Mouse (Mus musculus) hindbrain, embryonic 14.5 days (tissue): ENCODE results near the gene Hk1. TPM values are rescaled to one million over a fixed set of nuclear protein-coding genes. Genes with fewer than 3 reads are reported as not detected.

ENCODE experiments used
- ATAC-seq: fragments of 200-750 bp; cut with Nextera tagmentation; 2 replicates; pipeline ENCODE4 v1.8.0; 2017; ENCODE audit warnings: moderate number of reproducible peaks, mild to moderate bottlenecking, moderate TSS enrichment, moderate library complexity; ENCODE audit not compliant: low FRiP score
- DNase-seq: peaks from one replicate; pipeline ENCODE4 v3.0.0-alpha.2; 2015; ENCODE audit warnings: low spot score
- H3K27ac ChIP-seq: fragments of 300-500 bp; sonication (generic); 2 replicates; pipeline ENCODE4 v1.5.1; 2014; ENCODE audit warnings: mild to moderate bottlenecking, moderate library complexity
- H3K27me3 ChIP-seq: fragments of 300-500 bp; sonication (generic); 2 replicates; pipeline ENCODE4 v1.6.1; 2014; ENCODE audit warnings: mild to moderate bottlenecking, low read length, mixed read lengths; ENCODE audit not compliant: control insufficient read depth, insufficient read depth
- H3K36me3 ChIP-seq: fragments of 300-500 bp; sonication (generic); replicated peaks from 2 replicates; pipeline ENCODE4 v1.6.1; 2014; ENCODE audit not compliant: control insufficient read depth, insufficient read depth
- H3K4me1 ChIP-seq: fragments of 300-500 bp; sonication (generic); replicated peaks from 2 replicates; pipeline ENCODE4 v1.6.1; 2014; ENCODE audit warnings: antibody characterized with exemption, low read length, mixed read lengths; ENCODE audit not compliant: control insufficient read depth, insufficient read depth
- H3K4me2 ChIP-seq: fragments of 300-500 bp; sonication (generic); replicated peaks from 2 replicates; pipeline ENCODE4 v1.6.1; 2014; ENCODE audit warnings: mild to moderate bottlenecking, moderate library complexity
- H3K4me3 ChIP-seq: fragments of 300-500 bp; sonication (generic); replicated peaks from 2 replicates; pipeline ENCODE4 v1.5.1; 2014; ENCODE audit warnings: mild to moderate bottlenecking, low read length
- H3K9ac ChIP-seq: fragments of 300-500 bp; sonication (generic); 2 replicates; pipeline ENCODE4 v1.6.1; 2014
- H3K9me3 ChIP-seq: fragments of 300-500 bp; sonication (generic); 2 replicates; pipeline ENCODE4 v1.6.1; 2016; ENCODE audit warnings: low read length; ENCODE audit not compliant: control insufficient read depth
- WGBS: fragments of 180-500 bp; shearing (Covaris S2); extraction: QIAGEN DNeasy Blood & Tissue Kit; methylation state at CpG from one replicate; pipeline ENCODE4 v1.1.7; 2014; 5-methylcytosine and 5-hydroxymethylcytosine counted together
- polyA plus RNA-seq: library from polyadenylated mRNA; unstranded; fragments of >200 nt; fragmentation: Nextera tagmentation; extraction: Ambion mirVana; gene quantifications from 2 replicates; pipeline ENCODE4 v1.2.1, GENCODE M21; 2014

The Hk1 gene
- polyA plus RNA-seq, 1 experiment from 2014 or later: 89.9 TPM

DNA sequence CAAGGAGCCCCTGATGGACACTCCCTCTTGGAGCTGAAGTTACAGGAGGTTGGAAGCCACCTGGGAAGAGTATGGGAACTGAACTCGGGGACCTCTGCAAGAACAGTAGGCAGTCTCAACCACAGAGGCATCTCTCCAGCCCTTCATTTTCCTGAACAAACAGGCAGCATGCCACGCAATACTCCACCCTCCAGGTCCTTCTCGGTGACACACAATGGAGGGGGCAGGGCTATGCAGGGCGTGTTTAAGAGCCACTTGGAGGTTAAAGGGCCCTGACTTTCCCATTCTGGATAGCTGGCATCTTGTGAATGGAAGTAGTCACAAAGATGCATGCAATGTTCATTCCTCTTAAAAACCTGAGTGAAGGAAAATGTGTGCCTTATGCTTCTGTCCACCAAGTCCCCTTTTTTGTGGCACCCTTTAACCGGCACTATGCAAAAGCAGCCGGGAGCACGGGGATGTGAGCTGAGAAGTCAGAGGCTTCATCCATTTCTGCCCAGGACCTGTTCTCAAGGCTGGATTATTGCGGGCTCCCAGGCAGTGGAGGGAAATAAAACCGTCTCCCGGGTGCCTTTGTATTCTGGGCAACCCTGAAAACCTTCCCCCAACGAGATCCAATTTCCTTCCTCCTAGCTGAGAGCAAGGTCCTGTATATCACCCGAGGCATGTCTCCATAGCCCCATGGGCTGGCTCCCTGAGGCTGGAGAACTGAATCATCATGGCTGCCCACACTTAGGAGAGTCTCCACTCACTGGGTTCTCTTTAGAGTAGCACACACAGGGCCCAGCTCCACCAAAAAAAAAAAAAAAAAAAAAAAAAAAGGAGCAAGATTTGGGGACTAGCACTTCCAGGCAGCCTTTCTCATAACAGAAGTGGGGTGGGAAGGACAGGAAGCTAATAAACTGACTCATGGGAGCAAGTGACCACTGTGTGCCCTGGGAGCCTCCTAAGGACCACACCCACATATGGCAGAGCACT, 42.8 kb downstream of the Hk1 start:
- Histone ChIP-seq H3K27ac (no peak overlapping the region), H3K4me1 (peaks cover 18% of the 10 kb centered on the region), H3K27me3 (no peaks in the 10 kb centered on the region), H3K36me3 (no peaks in the 10 kb centered on the region), H3K9me3 (no peaks in the 10 kb centered on the region), H3K4me3 (no peak overlapping the region), H3K4me2 (no peak overlapping the region), H3K9ac (no peak overlapping the region)
- ATAC-seq (no peak), DNase-seq (no peak)
- 28% methylated on average over 12 of the region's 12 CpGs for WGBS

DNA sequence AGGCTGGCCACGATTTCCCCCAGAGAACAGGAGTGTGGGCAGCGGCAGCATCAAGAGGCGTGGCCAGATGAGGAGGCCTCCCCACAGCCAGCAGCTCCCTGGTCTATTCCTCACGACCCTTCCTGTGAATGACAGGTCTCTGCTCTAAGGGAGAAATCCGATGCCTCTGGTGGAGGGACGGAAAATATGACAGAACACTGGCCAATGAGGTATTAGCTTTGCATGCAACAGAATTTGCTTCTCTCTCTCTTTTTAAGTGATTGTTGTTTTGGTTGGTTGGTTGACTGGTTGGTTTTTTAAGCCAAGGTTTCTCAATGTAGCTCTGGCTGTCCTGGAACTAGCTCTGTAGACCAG, 44.3 kb downstream of the Hk1 start:
- Histone ChIP-seq H3K27ac (no peak overlapping the region), H3K27me3 (no peaks in the 10 kb centered on the region), H3K4me3 (no peak overlapping the region), H3K9me3 (no peaks in the 10 kb centered on the region), H3K4me1 (peaks cover 14% of the 10 kb centered on the region), H3K36me3 (no peaks in the 10 kb centered on the region), H3K9ac (no peak overlapping the region), H3K4me2 (no peak overlapping the region)
- no peak for ATAC-seq
- WGBS: 17% methylated on average over 6 of the region's 6 CpGs
- no peak for DNase-seq

DNA sequence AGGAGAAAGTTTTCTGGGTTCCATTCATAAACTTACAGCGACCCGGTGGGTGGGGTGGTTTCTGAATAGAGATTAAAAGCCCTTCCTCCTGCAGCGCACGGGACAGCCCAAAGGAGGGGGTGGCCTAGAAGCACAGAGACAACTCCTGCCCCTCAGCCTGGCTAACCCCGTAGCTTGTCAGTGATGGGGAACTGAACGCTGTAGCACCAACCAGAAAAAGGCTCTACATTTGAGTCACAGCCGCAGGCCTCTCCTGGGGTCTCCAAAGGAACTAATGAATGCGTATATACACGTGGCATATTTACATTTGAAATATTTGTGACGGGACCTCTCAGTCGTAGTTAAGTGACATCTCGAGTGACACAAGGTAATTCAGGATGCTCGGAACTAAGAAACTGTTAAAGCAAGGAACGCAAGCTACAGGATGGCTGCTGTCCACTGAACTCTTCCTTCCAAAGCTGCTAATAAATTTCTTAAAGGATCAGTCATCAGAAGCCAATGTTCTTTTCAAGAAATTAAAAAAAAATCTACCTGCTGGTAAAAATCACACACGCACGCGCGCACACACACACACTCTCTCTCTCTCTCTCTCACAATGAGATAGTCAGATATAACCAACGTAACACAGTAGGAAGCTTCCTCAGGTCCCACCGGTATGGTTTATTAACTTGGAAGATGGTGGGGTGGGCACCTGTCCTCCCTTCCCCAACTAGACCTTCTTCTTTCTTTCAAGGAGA, 44.9 kb downstream of the Hk1 start:
- 44% methylated on average over 20 of the region's 20 CpGs for WGBS
- Histone ChIP-seq H3K4me1 (peaks cover 14% of the 10 kb centered on the region), H3K9ac (no peak overlapping the region), H3K4me3 (no peak overlapping the region), H3K4me2 (no peak overlapping the region), H3K9me3 (no peaks in the 10 kb centered on the region), H3K27ac (no peak overlapping the region), H3K27me3 (no peaks in the 10 kb centered on the region), H3K36me3 (no peaks in the 10 kb centered on the region)
- ATAC-seq (no peak), DNase-seq (no peak)

DNA sequence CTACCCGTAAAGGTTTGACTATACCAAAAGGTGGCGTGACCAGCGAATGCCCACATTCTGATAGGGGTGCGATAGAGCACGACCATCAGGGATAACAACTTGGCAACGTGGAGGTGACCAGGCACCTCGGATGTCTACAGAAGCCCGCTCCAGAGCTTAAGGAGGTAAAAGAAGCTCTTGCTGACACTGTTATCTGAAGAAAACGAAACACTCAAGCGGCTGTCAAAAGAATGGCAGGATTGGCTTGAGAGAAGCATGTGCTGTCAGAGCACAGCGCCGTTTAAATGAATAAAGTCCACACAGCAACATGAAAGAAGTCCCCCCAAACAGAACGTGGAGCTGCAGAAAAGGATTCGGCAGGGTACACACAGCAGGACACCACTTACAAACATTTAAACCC, 46.4 kb downstream of the Hk1 start:
- H3K4me2 ChIP-seq: no peak overlapping the region
- no peak overlapping the region for H3K4me3 ChIP-seq
- DNase-seq (no peak), ATAC-seq (no peak)
- no peaks in the 10 kb centered on the region for H3K27me3 ChIP-seq
- 79% methylated on average over 14 of the region's 14 CpGs for WGBS
- peaks cover 6% of the 10 kb centered on the region for H3K4me1 ChIP-seq
- H3K27ac ChIP-seq: no peak overlapping the region
- H3K9ac ChIP-seq: no peak overlapping the region
- H3K9me3 ChIP-seq: no peaks in the 10 kb centered on the region
- H3K36me3 ChIP-seq: no peaks in the 10 kb centered on the region

DNA sequence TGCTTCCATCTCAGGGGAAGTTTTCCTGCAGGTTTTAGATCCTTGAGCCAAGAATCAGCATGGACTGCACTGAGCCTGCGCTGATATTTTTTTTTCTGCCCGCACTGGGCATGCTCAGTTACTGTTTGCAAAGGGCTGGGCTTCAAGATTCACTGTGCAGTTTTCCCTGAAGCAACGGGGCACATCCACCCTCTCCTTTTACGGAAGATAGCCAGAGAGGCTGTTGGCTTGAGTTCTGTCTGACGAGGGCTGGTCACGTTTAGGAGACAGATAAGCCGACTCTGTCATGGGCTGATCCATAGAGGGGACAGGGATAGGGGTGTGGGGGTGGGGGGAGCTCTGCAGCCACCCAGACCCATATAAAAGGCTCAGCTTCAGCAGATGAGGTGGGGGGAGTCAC, 47.2 kb downstream of the Hk1 start:
- DNase-seq: no peak
- WGBS: 62% methylated on average over 7 of the region's 7 CpGs
- H3K9me3 ChIP-seq: no peaks in the 10 kb centered on the region
- H3K9ac ChIP-seq: no peak overlapping the region
- H3K4me2 ChIP-seq: peak overlapping the region; percentile 25; the same call in 1 of the 2 replicates
- no peaks in the 10 kb centered on the region for H3K27me3 ChIP-seq
- H3K36me3 ChIP-seq: no peaks in the 10 kb centered on the region
- ATAC-seq: no peak
- H3K4me3 ChIP-seq: no peak overlapping the region
- H3K27ac ChIP-seq: no peak overlapping the region
- H3K4me1 ChIP-seq: no peaks in the 10 kb centered on the region

DNA sequence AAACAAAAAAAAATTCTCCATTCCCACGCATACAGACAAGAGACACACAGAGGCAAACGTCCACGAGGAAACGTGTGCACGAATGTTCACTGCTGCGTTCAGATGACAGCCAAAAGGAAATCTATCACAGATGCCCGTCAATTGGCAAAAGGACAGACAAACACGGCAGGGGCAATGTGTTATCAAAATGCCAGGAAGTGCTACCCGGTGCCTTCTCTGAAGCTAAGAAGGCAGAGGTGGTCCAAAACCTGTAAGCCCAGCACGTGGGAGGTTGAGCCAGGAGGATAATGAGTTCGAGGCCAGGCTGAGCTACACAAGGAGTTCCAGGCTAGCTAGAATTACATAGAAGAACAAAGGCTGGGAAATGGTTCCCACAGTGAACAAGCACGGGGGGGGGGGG, 47.9 kb downstream of the Hk1 start:
- DNase-seq (no peak), ATAC-seq (no peak)
- 82% methylated on average over 12 of the region's 12 CpGs for WGBS
- no peak overlapping the region for H3K4me3 ChIP-seq
- no peaks in the 10 kb centered on the region for H3K4me1 ChIP-seq
- no peak overlapping the region for H3K4me2 ChIP-seq
- H3K9ac ChIP-seq: no peak overlapping the region
- H3K27me3 ChIP-seq: no peaks in the 10 kb centered on the region
- H3K27ac ChIP-seq: no peak overlapping the region
- H3K9me3 ChIP-seq: no peaks in the 10 kb centered on the region
- H3K36me3 ChIP-seq: no peaks in the 10 kb centered on the region

DNA sequence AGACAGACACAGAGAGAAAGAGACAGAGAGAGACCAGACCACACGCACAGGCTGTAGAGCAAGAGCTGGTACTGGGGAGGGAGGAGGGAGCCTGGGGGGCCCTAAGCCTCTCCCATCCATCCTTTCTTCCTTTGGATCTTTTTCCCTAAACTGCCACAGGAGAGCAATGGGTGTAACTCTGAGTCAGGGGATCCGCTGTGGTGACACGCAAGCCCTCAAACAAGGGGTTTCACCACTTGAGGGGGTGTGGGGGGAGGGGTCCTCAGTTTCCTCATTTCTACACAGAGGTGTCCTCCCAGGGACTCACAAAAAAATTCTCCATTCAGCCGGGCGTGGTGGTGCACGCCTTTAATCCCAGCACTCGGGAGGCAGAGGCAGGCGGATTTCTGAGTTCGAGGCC, 48.4 kb downstream of the Hk1 start:
- Histone ChIP-seq H3K4me1 (no peaks in the 10 kb centered on the region), H3K9ac (no peak overlapping the region), H3K4me2 (no peak overlapping the region), H3K4me3 (no peak overlapping the region), H3K36me3 (no peaks in the 10 kb centered on the region), H3K9me3 (no peaks in the 10 kb centered on the region), H3K27ac (no peak overlapping the region), H3K27me3 (no peaks in the 10 kb centered on the region)
- WGBS: 96% methylated on average over 8 of the region's 9 CpGs
- ATAC-seq (no peak), DNase-seq (no peak)

DNA sequence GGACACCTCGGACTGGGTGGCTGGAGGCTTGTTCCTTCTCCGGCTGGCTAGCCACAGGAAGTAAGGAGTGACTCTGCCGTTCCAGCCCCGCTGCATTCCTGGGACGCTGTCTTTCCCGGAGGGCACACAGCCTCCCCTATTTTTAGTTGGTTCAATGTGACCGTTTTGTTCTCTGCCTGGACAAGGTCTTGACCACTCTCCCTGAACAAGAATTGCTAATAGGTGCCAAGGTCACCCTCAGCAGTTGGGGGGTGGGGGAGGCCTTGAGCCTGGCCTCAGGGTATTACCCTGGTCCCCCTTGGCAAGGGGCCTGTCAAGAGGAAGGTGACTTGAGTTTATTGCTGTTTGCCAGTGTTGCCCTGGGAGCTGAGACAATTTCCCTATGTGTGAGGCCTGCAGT, 49.9 kb downstream of the Hk1 start:
- WGBS: 76% methylated on average over 7 of the region's 7 CpGs
- no peak for DNase-seq
- Histone ChIP-seq H3K27ac (no peak overlapping the region), H3K9ac (no peak overlapping the region), H3K27me3 (no peaks in the 10 kb centered on the region), H3K4me3 (no peak overlapping the region), H3K4me1 (no peaks in the 10 kb centered on the region), H3K4me2 (no peak overlapping the region), H3K36me3 (no peaks in the 10 kb centered on the region), H3K9me3 (no peaks in the 10 kb centered on the region)
- ATAC-seq: no peak

DNA sequence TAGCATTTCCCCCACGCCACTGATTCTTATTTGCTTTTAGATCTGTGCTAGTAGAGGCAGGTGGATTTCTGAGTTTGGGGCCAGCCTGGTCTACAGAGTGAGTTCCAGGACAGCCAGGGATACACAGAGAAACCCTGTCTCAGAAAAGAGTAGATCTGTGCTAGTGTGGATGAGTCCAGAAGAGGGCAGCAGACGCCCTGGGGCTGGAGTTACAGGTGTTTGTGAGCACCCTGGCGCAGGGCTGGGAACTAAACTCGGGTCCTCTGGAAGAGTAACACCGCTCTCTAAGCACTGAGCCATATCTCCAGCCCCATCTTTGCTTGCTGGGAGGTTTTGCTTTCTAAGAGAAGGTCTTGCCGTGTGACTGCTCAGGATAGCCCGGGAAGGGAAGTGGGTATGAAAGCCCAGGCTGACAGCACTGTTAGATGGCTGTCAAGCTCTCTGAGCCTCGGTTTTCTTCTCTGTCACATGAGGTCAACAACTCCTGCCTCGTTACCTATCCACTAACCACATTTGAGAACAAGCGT, 50.8 kb downstream of the Hk1 start:
- DNase-seq: no peak
- WGBS: 86% methylated on average over 10 of the region's 10 CpGs

More for the DNA sequence above, 50.8 kb downstream of the Hk1 start:
- Histone ChIP-seq H3K27ac (no peak overlapping the region), H3K27me3 (no peaks in the 10 kb centered on the region), H3K9me3 (no peaks in the 10 kb centered on the region), H3K4me2 (no peak overlapping the region), H3K4me1 (no peaks in the 10 kb centered on the region), H3K9ac (no peak overlapping the region), H3K36me3 (no peaks in the 10 kb centered on the region), H3K4me3 (no peak overlapping the region)
- ATAC-seq: no peak
